Mouse (Mus musculus) olfactory bulb, adult 2 months (tissue): ENCODE measurements around the gene Adamtsl5. TPM values are rescaled to one million over a fixed set of nuclear protein-coding genes. Genes with fewer than 3 reads are reported as not detected.
A peak's percentile ranks its signal among the peaks of the same experiment; 100 is the strongest.

Experiments used
- H3K27ac ChIP-seq: fragments of 200-500 bp; 2 replicates; pipeline ENCODE4 v1.5.1; 2012; ENCODE audit warnings: low read depth, low read length; ENCODE audit not compliant: insufficient read depth
- H3K4me1 ChIP-seq: fragments of 200-500 bp; 2 replicates; pipeline ENCODE4 v1.6.1; 2012; ENCODE audit warnings: low read length; ENCODE audit not compliant: control insufficient read depth, insufficient read depth
- H3K4me3 ChIP-seq: fragments of 200-500 bp; 2 replicates; pipeline ENCODE4 v1.5.1; 2012; ENCODE audit warnings: mild to moderate bottlenecking, low read depth, low read length, moderate library complexity; ENCODE audit not compliant: insufficient read depth
- CTCF ChIP-seq: fragments of 200-500 bp; IDR thresholded peaks from 2 replicates; pipeline ENCODE4 v1.5.1; 2012; ENCODE audit warnings: low read depth, mild to moderate bottlenecking, low read length, moderate library complexity; ENCODE audit not compliant: insufficient read depth
- POLR2A ChIP-seq: fragments of 200-500 bp; IDR thresholded peaks from 2 replicates; pipeline ENCODE4 v1.6.1; 2012; ENCODE audit warnings: mild to moderate bottlenecking, low read depth, low read length, moderate library complexity; ENCODE audit not compliant: insufficient read depth
- WGBS: fragments of 180-500 bp; shearing (Covaris S2); methylation state at CpG from one replicate; pipeline ENCODE4 v1.1.7; 2018; 5-methylcytosine and 5-hydroxymethylcytosine counted together
- polyA plus RNA-seq: library from polyadenylated mRNA; stranded (reverse); fragments of >200 nt; gene quantifications from 2 replicates; pipeline ENCODE4 v1.2.4, GENCODE M21; 2012; ENCODE audit warnings: low replicate concordance; ENCODE audit not compliant: missing spikeins, insufficient read depth, insufficient read length

The Adamtsl5 gene
- polyA plus RNA-seq, 1 experiment, result not detected

DNA sequence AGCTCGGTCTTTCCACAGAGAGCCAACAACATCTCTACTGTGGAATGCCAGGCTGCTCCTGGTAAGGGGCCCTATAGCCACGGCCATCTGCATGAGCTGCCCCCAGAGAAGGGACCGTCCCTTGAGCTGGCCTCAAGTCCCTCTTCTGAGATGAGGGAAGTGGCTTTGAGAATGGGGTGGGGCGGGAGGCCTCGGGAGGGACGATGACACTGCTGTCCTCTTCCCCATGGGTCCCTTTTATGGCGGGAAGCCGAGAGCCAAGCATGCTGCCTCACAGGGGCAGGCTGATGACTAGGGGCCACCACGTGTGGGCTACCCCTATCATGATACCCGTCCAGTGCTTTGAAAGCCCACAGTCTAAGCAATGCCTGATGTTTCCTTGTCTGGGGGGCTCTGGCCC, 31.2 kb downstream of the Adamtsl5 start:
- 64% methylated on average over 10 of the region's 10 CpGs for WGBS
- H3K4me1 ChIP-seq, result peaks cover 57% of the 10 kb centered on the region
- no peak overlapping the region for H3K27ac ChIP-seq
- TF ChIP-seq POLR2A (0 out of 2 replicates have a peak, but pooled peaks have one; percentile 8), CTCF (no peak)
- H3K4me3 ChIP-seq, result no peak overlapping the region

DNA sequence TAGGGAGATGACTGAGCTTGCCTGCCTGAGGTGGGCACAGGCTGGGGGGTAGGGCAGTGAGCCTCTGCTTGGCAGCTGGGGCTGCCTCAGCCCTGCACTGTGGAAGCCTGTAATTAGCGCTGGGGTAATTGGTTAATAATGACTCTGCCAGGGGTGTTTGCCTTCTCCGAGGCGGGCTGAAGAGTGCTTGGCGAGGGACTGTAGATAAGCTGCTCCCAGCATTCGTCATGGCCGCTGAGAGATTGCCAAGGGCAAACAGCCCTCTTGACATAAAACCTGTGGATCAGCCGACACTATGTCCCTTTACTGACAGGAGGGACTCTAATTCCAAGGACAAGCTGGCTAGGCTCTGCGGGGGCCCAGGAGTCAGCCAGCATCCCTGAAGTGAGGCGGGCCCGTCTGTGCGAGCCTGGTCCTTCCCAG, 31.8 kb downstream of the Adamtsl5 start:
- Histone ChIP-seq H3K27ac (no peak overlapping the region), H3K4me1 (peaks cover 57% of the 10 kb centered on the region), H3K4me3 (no peak overlapping the region)
- 8% methylated on average over 11 of the region's 11 CpGs for WGBS
- TF ChIP-seq CTCF (no peak), POLR2A (no peak)

DNA sequence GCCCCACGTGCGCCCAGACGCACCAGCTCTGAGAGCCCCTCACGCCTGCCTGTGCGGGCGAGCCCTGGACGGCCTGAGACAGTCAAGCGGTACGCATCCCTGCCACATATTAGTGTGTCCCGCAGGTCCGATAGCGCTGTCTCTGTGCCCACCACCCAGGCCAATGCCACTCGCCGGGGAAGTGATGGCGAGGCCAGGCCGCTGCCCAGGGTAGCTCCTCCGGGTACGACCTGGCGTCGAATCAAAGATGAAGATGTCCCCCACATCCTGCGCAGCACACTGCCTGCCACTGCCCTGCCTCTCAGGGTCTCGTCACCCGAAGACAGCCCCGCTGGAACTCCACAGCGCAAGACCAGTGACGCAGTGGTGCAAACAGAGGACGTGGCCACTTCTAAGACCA, 32.9 kb downstream of the Adamtsl5 start:
- Histone ChIP-seq H3K4me3 (no peak overlapping the region), H3K27ac (no peak overlapping the region), H3K4me1 (peaks cover 57% of the 10 kb centered on the region)
- 76% methylated on average over 27 of the region's 27 CpGs for WGBS
- no peak for TF ChIP-seq CTCF
- TF ChIP-seq POLR2A, result no peak

DNA sequence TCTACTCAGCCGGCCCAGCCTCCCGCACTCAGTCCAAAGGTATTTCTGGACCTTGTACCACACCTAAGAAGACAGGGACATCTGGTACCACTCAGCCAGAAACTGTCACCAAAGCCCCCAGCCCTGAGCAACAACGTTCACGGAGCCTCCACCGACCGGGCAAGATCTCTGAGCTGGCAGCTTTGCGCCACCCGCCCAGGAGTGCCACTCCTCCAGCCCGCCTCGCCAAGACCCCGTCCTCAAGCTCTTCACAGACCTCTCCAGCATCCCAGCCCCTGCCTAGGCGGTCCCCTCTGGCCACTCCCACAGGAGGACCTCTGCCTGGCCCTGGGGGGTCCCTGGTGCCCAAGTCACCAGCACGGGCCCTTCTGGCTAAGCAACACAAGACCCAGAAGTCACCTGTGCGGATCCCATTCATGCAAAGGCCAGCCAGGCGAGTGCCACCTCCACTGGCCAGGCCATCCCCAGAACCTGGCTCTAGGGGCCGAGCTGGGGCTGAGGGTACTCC, 33.7 kb downstream of the Adamtsl5 start:
- no peak for TF ChIP-seq CTCF
- TF ChIP-seq POLR2A, result no peak
- H3K27ac ChIP-seq, result no peak overlapping the region
- WGBS, result 86% methylated on average over 16 of the region's 16 CpGs

DNA sequence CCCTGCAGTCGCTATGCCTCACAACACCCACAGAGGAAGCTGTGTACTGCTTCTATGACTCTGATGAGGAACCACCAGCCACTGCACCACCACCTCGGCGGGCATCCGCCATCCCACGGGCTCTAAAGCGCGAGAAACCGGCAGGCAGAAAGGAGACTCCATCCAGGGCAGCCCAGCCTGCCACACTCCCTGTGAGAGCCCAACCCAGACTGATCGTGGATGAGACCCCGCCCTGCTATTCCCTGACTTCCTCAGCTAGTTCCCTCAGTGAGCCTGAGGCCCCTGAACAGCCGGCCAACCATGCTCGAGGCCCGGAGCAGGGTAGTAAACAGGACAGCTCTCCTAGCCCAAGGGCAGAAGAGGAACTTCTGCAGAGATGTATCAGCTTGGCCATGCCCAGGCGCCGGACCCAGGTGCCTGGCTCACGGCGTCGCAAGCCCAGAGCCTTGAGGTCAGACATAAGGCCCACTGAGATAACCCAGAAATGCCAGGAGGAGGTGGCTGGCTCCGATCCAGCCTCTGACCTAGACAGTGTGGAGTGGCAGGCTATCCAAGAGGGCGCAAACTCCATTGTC, 34.5 kb downstream of the Adamtsl5 start:
- Histone ChIP-seq H3K27ac (no peak overlapping the region), H3K4me1 (peaks cover 46% of the 10 kb centered on the region), H3K4me3 (no peak overlapping the region)
- TF ChIP-seq POLR2A, result no peak
- TF ChIP-seq CTCF, result no peak
- WGBS, result 70% methylated on average over 20 of the region's 20 CpGs

More for the DNA sequence above, 33.7 kb downstream of the Adamtsl5 start:
- Histone ChIP-seq H3K4me1 (peaks cover 55% of the 10 kb centered on the region), H3K4me3 (no peak overlapping the region)

DNA sequence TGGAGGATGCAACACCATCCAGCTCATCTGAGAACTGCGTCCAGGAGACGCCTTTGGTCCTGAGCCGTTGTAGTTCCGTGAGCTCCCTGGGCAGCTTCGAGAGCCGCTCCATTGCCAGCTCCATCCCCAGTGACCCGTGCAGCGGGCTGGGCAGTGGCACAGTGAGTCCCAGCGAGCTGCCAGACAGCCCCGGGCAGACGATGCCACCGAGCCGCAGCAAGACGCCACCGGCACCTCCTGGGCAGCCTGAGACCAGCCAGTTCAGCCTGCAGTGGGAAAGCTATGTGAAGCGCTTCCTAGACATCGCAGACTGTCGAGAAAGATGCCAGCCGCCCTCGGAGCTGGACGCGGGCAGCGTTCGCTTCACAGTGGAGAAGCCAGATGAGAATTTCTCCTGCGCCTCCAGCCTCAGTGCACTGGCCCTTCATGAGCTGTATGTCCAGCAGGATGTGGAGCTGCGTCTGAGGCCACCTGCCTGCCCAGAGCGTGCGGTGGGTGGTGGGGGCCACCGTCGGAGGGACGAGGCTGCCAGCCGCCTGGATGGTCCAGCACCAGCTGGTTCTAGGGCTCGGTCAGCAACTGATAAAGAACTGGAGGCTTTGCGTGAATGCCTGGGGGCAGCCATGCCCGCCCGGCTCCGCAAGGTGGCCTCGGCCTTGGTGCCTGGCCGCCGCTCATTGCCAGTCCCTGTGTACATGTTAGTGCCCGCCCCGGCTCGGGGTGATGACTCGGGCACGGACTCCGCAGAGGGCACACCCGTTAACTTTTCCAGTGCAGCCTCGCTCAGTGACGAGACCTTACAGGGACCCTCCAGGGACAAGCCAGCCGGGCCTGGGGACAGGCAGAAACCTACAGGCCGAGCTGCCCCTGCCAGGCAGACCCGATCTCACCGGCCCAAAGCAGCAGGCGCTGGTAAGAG, 35.4 kb downstream of the Adamtsl5 start:
- H3K27ac ChIP-seq, result no peak overlapping the region

DNA sequence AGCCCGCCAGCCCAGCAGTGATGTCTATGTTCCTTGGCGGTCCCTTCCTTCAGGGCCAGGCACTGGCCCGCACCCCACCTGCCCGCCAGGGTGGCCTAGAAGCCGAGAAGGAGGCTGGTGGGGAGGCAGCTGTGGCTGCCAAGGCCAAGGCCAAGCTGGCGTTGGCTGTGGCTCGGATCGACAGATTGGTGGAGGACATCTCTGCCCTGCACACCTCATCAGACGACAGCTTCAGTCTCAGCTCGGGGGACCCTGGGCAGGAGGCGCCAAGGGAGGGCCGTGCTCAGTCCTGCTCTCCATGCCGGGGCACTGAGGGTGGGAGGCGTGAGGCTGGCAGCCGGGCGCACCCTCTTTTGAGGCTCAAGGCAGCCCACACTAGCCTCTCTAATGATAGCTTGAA, 36.7 kb downstream of the Adamtsl5 start:
- TF ChIP-seq CTCF (no peak), POLR2A (no peak)
- Histone ChIP-seq H3K4me1 (peaks cover 26% of the 10 kb centered on the region), H3K27ac (no peak overlapping the region), H3K4me3 (no peak overlapping the region)
- 88% methylated on average over 16 of the region's 16 CpGs for WGBS

More for the DNA sequence above, 35.4 kb downstream of the Adamtsl5 start:
- TF ChIP-seq POLR2A (no peak), CTCF (no peak)
- WGBS, result 89% methylated on average over 54 of the region's 54 CpGs
- peaks cover 39% of the 10 kb centered on the region for H3K4me1 ChIP-seq
- H3K4me3 ChIP-seq, result no peak overlapping the region

DNA sequence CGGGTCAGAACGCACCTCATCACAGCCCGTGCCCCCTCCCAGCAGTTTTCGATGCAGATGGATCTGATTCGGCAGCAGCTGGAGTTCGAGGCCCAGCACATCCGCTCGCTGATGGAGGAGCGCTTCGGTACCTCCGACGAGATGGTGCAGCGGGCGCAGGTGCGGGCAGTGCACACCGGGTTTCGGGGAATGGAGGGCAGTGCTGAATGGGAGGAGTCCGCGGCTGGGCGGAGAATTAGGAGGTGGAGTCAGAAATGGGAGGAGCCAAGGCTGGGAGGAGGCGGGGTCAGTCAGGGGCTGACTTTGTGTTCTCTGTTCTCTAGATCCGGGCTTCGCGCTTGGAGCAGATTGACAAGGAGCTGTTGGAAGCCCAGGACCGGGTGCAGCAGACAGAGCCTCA, 43.4 kb downstream of the Adamtsl5 start:
- H3K27ac ChIP-seq, result no peak overlapping the region
- H3K4me1 ChIP-seq, result peaks cover 23% of the 10 kb centered on the region
- WGBS, result 54% methylated on average over 25 of the region's 25 CpGs
- H3K4me3 ChIP-seq, result no peak overlapping the region
- TF ChIP-seq POLR2A (no peak), CTCF (no peak)

DNA sequence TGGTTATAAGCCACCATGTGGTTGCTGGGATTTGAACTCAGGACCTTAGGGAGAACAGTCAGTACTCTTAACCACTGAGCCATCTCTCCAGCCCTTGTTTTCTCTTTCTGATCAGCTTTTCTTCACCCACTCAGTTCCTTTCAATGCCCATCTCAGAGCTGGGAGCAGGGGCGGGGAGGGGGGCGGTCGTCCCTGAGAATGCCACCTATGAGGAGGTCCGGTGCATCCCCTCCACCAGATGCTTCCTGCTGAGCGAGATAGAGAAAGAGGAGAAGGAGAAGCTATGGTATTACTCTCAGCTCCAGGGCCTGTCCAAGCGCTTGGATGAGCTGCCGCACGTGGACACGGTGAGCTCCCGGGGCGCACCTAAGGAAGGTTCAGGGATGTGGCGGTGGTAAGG, 43.8 kb downstream of the Adamtsl5 start:
- WGBS, result 75% methylated on average over 12 of the region's 12 CpGs
- Histone ChIP-seq H3K4me3 (no peak overlapping the region), H3K27ac (no peak overlapping the region), H3K4me1 (peaks cover 27% of the 10 kb centered on the region)
- TF ChIP-seq CTCF (no peak), POLR2A (no peak)
